ENCODE assay signal across 37 mouse cellular contexts in the genomic region with DNA sequence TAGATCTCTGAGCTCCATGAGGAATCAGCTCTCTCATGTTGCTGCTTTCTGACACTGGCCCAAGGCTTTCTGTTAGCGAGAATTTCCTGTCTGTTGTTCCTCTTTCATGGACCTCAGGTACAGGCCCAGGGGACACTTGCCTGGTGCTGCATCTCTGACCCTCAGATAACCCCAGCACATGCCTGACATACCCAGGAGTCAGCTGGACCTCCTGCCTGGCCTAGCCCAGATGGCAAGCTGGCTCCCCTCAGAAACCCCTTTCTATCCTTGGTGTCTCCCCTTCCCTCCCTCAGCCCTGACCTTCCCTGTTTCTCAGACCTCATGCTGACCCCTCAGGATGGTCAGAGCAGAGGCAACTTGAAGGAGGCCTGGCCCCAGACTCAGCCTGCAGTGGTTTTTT. TPM values are rescaled to one million over a fixed set of nuclear protein-coding genes. Genes with fewer than 3 reads are reported as not detected.
A peak's percentile ranks its signal among the peaks of the same experiment; 100 is the strongest.
DNase-seq lines count a peak whose midpoint lies in the region; ATAC-seq and TF ChIP-seq lines count a peak whose summit lies in the region.
"Had no signal": no experiment of that assay in that cellular context is flagged by ENCODE, and none has a peak within 500 bp of the region (broad histone marks: within the 10 kb centered on the region; RNA-seq: fewer than 3 reads in every experiment).

No protein-coding gene starts in this region.

- 61% methylated on average over 1 of the region's 1 CpGs for WGBS in forebrain, embryonic 10.5 days
- 95% methylated on average over 1 of the region's 1 CpGs for WGBS in forebrain, embryonic 16.5 days
- WGBS in hindbrain, embryonic 10.5 days: 56% methylated on average over 1 of the region's 1 CpGs
- 76% methylated on average over 1 of the region's 1 CpGs for WGBS in hindbrain, postnatal 0 days
- 85% methylated on average over 1 of the region's 1 CpGs for WGBS in midbrain, embryonic 12.5 days
- WGBS in midbrain, embryonic 15.5 days: 71% methylated on average over 1 of the region's 1 CpGs
- 51% methylated on average over 1 of the region's 1 CpGs for WGBS in embryonic facial prominence, embryonic 10.5 days

- no peak overlapping the region for H3K4me3 ChIP-seq in forebrain, embryonic 10.5 days
- no peak overlapping the region for H3K4me3 ChIP-seq in forebrain, embryonic 16.5 days (replicated peaks; ENCODE audit: low read length)
- no peak overlapping the region for H3K4me3 ChIP-seq in hindbrain, embryonic 10.5 days
- H3K4me3 ChIP-seq in hindbrain, postnatal 0 days (ENCODE audit: low read length): no peak overlapping the region
- H3K4me3 ChIP-seq in midbrain, embryonic 12.5 days: no peak overlapping the region
- no peak overlapping the region for H3K4me3 ChIP-seq in midbrain, embryonic 15.5 days
- no peak overlapping the region for H3K4me3 ChIP-seq in embryonic facial prominence, embryonic 10.5 days
- H3K4me3 ChIP-seq: heart, embryonic 13.5 days; layer of hippocampus, adult 2 months; liver, embryonic 12.5 days; neural tube, embryonic 12.5 days; stomach, embryonic 15.5 days had no signal

- no peaks in the 10 kb centered on the region for H3K9me3 ChIP-seq in forebrain, embryonic 10.5 days
- H3K9me3 ChIP-seq in forebrain, embryonic 16.5 days (ENCODE audit: control insufficient read depth, low read length): no peaks in the 10 kb centered on the region
- no peaks in the 10 kb centered on the region for H3K9me3 ChIP-seq in hindbrain, embryonic 10.5 days
- no peaks in the 10 kb centered on the region for H3K9me3 ChIP-seq in hindbrain, postnatal 0 days (ENCODE audit: low read length)
- H3K9me3 ChIP-seq in midbrain, embryonic 12.5 days: no peaks in the 10 kb centered on the region
- no peaks in the 10 kb centered on the region for H3K9me3 ChIP-seq in midbrain, embryonic 15.5 days
- no peaks in the 10 kb centered on the region for H3K9me3 ChIP-seq in embryonic facial prominence, embryonic 10.5 days
- H3K9me3 ChIP-seq: G1E; heart, embryonic 13.5 days; liver, embryonic 12.5 days; neural tube, embryonic 12.5 days; stomach, embryonic 15.5 days had no signal

- DNase-seq in forebrain, embryonic 10.5 days (ENCODE audit: extremely low spot score, low spot score): no peak
- no peak for DNase-seq in hindbrain, embryonic 10.5 days (ENCODE audit: low spot score)
- no peak for DNase-seq in hindbrain, postnatal 0 days (ENCODE audit: low spot score)
- no peak for DNase-seq in embryonic facial prominence, embryonic 10.5 days (ENCODE audit: low spot score)
- no peak for DNase-seq in ovary, postnatal 36 days (ENCODE audit: low spot score)
- DNase-seq: adrenal gland, postnatal 10 days; cerebellum, adult 8-10 months; cerebellum, postnatal 25 days; gastrocnemius, postnatal 10 days; heart, postnatal 10 days; kidney, adult 18-20 months; kidney, postnatal 36 days; left cerebral cortex, postnatal 4 days; liver, postnatal 0 days; lung, postnatal 36 days; right cerebral cortex, postnatal 14 days had no signal

- H3K4me1 ChIP-seq in forebrain, embryonic 10.5 days: peaks cover 44% of the 10 kb centered on the region
- H3K4me1 ChIP-seq in forebrain, embryonic 16.5 days (replicated peaks; ENCODE audit: control insufficient read depth, insufficient read depth, low read length): peaks cover 16% of the 10 kb centered on the region
- peaks cover 46% of the 10 kb centered on the region for H3K4me1 ChIP-seq in hindbrain, embryonic 10.5 days (replicated peaks)
- H3K4me1 ChIP-seq in hindbrain, postnatal 0 days (ENCODE audit: insufficient read depth, low read length): 0 out of 2 replicates have a peak, but pooled peaks cover 4% of the 10 kb centered on the region
- peaks cover 28% of the 10 kb centered on the region for H3K4me1 ChIP-seq in midbrain, embryonic 12.5 days
- H3K4me1 ChIP-seq in midbrain, embryonic 15.5 days: peaks cover 11% of the 10 kb centered on the region
- peaks cover 37% of the 10 kb centered on the region for H3K4me1 ChIP-seq in embryonic facial prominence, embryonic 10.5 days
- H3K4me1 ChIP-seq: liver, embryonic 12.5 days had no signal

- peak overlapping the region; percentile 93 for H3K27ac ChIP-seq in forebrain, embryonic 10.5 days
- H3K27ac ChIP-seq in forebrain, embryonic 16.5 days (ENCODE audit: low read length): no peak overlapping the region
- H3K27ac ChIP-seq in hindbrain, embryonic 10.5 days: peak overlapping the region; percentile 87
- no peak overlapping the region for H3K27ac ChIP-seq in hindbrain, postnatal 0 days
- H3K27ac ChIP-seq in midbrain, embryonic 12.5 days (replicated peaks): peak overlapping the region; percentile 90
- H3K27ac ChIP-seq in midbrain, embryonic 15.5 days: no peak overlapping the region
- H3K27ac ChIP-seq in embryonic facial prominence, embryonic 10.5 days (replicated peaks): peak overlapping the region; percentile 81
- H3K27ac ChIP-seq: heart, embryonic 13.5 days; layer of hippocampus, adult 2 months; liver, embryonic 12.5 days; stomach, embryonic 15.5 days had no signal

- no peaks in the 10 kb centered on the region for H3K36me3 ChIP-seq in forebrain, embryonic 10.5 days (replicated peaks)
- no peaks in the 10 kb centered on the region for H3K36me3 ChIP-seq in forebrain, embryonic 16.5 days (ENCODE audit: control insufficient read depth, insufficient read depth)
- no peaks in the 10 kb centered on the region for H3K36me3 ChIP-seq in hindbrain, embryonic 10.5 days
- H3K36me3 ChIP-seq in hindbrain, postnatal 0 days (ENCODE audit: insufficient read depth, low read length): no peaks in the 10 kb centered on the region
- H3K36me3 ChIP-seq in midbrain, embryonic 12.5 days: no peaks in the 10 kb centered on the region
- no peaks in the 10 kb centered on the region for H3K36me3 ChIP-seq in midbrain, embryonic 15.5 days (replicated peaks)
- no peaks in the 10 kb centered on the region for H3K36me3 ChIP-seq in embryonic facial prominence, embryonic 10.5 days (replicated peaks)
- H3K36me3 ChIP-seq: G1E; heart, embryonic 13.5 days; liver, embryonic 12.5 days; neural tube, embryonic 12.5 days; stomach, embryonic 15.5 days had no signal

- no peak overlapping the region for H3K9ac ChIP-seq in forebrain, embryonic 16.5 days (replicated peaks; ENCODE audit: low read depth, low read length)
- no peak overlapping the region for H3K9ac ChIP-seq in hindbrain, postnatal 0 days (replicated peaks; ENCODE audit: low read length)
- H3K9ac ChIP-seq in midbrain, embryonic 12.5 days (replicated peaks): no peak overlapping the region
- no peak overlapping the region for H3K9ac ChIP-seq in midbrain, embryonic 15.5 days
- H3K9ac ChIP-seq: heart, embryonic 13.5 days; liver, embryonic 12.5 days; liver, postnatal 0 days; neural tube, embryonic 12.5 days; stomach, embryonic 15.5 days had no signal

- no peak for ATAC-seq in forebrain, embryonic 16.5 days
- no peak for ATAC-seq in hindbrain, postnatal 0 days
- ATAC-seq in midbrain, embryonic 12.5 days (ENCODE audit: low FRiP score, low read depth): no peak
- no peak for ATAC-seq in midbrain, embryonic 15.5 days (replicated peaks)
- ATAC-seq: liver, embryonic 12.5 days; liver, postnatal 0 days; Patski had no signal

- H3K27me3 ChIP-seq in forebrain, embryonic 10.5 days (ENCODE audit: poor library complexity, severe bottlenecking): peaks cover 5% of the 10 kb centered on the region; the same call in 1 of the 2 replicates
- H3K27me3 ChIP-seq in forebrain, embryonic 16.5 days (replicated peaks; ENCODE audit: control insufficient read depth, insufficient read depth, low read length): no peaks in the 10 kb centered on the region
- no peaks in the 10 kb centered on the region for H3K27me3 ChIP-seq in hindbrain, embryonic 10.5 days (ENCODE audit: insufficient read depth, poor library complexity, severe bottlenecking)
- no peaks in the 10 kb centered on the region for H3K27me3 ChIP-seq in hindbrain, postnatal 0 days (ENCODE audit: insufficient read depth, low read length)
- H3K27me3 ChIP-seq in midbrain, embryonic 12.5 days: peaks cover 2% of the 10 kb centered on the region; the same call in 1 of the 2 replicates
- no peaks in the 10 kb centered on the region for H3K27me3 ChIP-seq in midbrain, embryonic 15.5 days (replicated peaks)
- H3K27me3 ChIP-seq in embryonic facial prominence, embryonic 10.5 days (replicated peaks; ENCODE audit: low read depth, poor library complexity, severe bottlenecking): no peaks in the 10 kb centered on the region
- H3K27me3 ChIP-seq: heart, embryonic 13.5 days; liver, embryonic 12.5 days; neural tube, embryonic 12.5 days; Patski; stomach, embryonic 15.5 days had no signal

- no peak for TF ChIP-seq CTCF in hindbrain, postnatal 0 days (IDR thresholded peaks at IDR 0.05; ENCODE audit: low read depth)

- no peak overlapping the region for H3K4me2 ChIP-seq in forebrain, embryonic 16.5 days (ENCODE audit: low read length)
- no peak overlapping the region for H3K4me2 ChIP-seq in hindbrain, postnatal 0 days (ENCODE audit: low read depth, low read length)
- H3K4me2 ChIP-seq in midbrain, embryonic 12.5 days (replicated peaks): no peak overlapping the region
- no peak overlapping the region for H3K4me2 ChIP-seq in midbrain, embryonic 15.5 days
- H3K4me2 ChIP-seq: heart, embryonic 13.5 days; liver, embryonic 12.5 days; stomach, embryonic 15.5 days had no signal

RNA-seq across cellular contexts. Expression of a gene that starts 3.7 kb away (rescaled TPM):
- not detected in 2 replicates for polyA plus RNA-seq in forebrain, embryonic 10.5 days (2016; fragmentation: Nextera tagmentation; extraction: Ambion mirVana)
- polyA plus RNA-seq in forebrain, embryonic 16.5 days (2015; fragmentation: Nextera tagmentation; extraction: Ambion mirVana): not detected in 2 replicates
- not detected in 2 replicates for polyA plus RNA-seq in hindbrain, embryonic 10.5 days (2016; fragmentation: Nextera tagmentation; extraction: Ambion mirVana)
- not detected in 2 replicates for total RNA-seq in hindbrain, postnatal 0 days (2014; rRNA removed)
- polyA plus RNA-seq in hindbrain, postnatal 0 days (2015; fragmentation: Nextera tagmentation; extraction: Ambion mirVana): not detected in 2 replicates
- not detected in 2 replicates for polyA plus RNA-seq in midbrain, embryonic 12.5 days (2016; fragmentation: Nextera tagmentation; extraction: Ambion mirVana)
- not detected in 2 replicates for polyA plus RNA-seq in midbrain, embryonic 15.5 days (2015; fragmentation: Nextera tagmentation; extraction: Ambion mirVana)
- not detected in 2 replicates for polyA plus RNA-seq in embryonic facial prominence, embryonic 10.5 days (2016; fragmentation: Nextera tagmentation; extraction: Ambion mirVana)
- total RNA-seq: adrenal gland, postnatal 10 days; G1E; gastrocnemius, postnatal 10 days; heart, adult 8-10 months; heart, postnatal 10 days; hematopoietic stem cell, adult 5-6 weeks; layer of hippocampus, adult 2 months; layer of hippocampus, postnatal 25 days; left cerebral cortex, postnatal 4 days; megakaryocyte, adult 5-6 weeks; monocyte, adult 5-6 weeks had no signal
- polyA plus RNA-seq: embryonic facial prominence, embryonic 11.5 days; G1E; gonadal fat pad, adult 2 months; heart, embryonic 13.5 days; intestine, embryonic 14.5 days; kidney, embryonic 16.5 days; limb, embryonic 14.5 days; liver, embryonic 12.5 days; liver, postnatal 0 days; lung, embryonic 16.5 days; neural tube, embryonic 12.5 days; Patski; stomach, embryonic 15.5 days had no signal

Comparison
In these comparisons a context has a peak if more than half of its experiments do, and no peak if none do; other contexts are left out.
1. H3K27ac ChIP-seq: peak in forebrain, embryonic 10.5 days (single experiment), hindbrain, embryonic 10.5 days (single experiment), midbrain, embryonic 12.5 days (single experiment) and embryonic facial prominence, embryonic 10.5 days (single experiment); none in forebrain, embryonic 16.5 days (single experiment), hindbrain, postnatal 0 days (single experiment) and midbrain, embryonic 15.5 days (single experiment).